Mouse (Mus musculus): ENCODE data around the gene Tjp1. TPM values are rescaled to one million over a fixed set of nuclear protein-coding genes. Genes with fewer than 3 reads are reported as not detected.

Tjp1 gene
- polyA plus RNA-seq, 1 experiment from 2014 or later = 30.7 TPM

- no peaks in the 10 kb centered on the region for H3K9me3 ChIP-seq
- ATAC-seq (ENCODE audit: low FRiP score) = no peak
- H3K4me1 ChIP-seq = no peaks in the 10 kb centered on the region
- H3K9ac ChIP-seq = no peak overlapping the region
- WGBS = 90% methylated on average over 6 of the region's 6 CpGs
- H3K27ac ChIP-seq = no peak overlapping the region
- no peak overlapping the region for H3K4me3 ChIP-seq (replicated peaks)
- no peaks in the 10 kb centered on the region for H3K27me3 ChIP-seq
- peaks cover 40% of the 10 kb centered on the region for H3K36me3 ChIP-seq (replicated peaks)
- no peak overlapping the region for H3K4me2 ChIP-seq
These were observed 230.6 kb downstream of the Tjp1 start for GRCm38 (mm10) chr7:65296675-65297589.

GRCm38 (mm10) chr7:65282886-65283285 is 244.7 kb downstream of the Tjp1 start:
- no peaks in the 10 kb centered on the region for H3K36me3 ChIP-seq (replicated peaks)
- ATAC-seq (ENCODE audit: low FRiP score) = no peak
- H3K27me3 ChIP-seq = 0 out of 2 replicates have a peak, but pooled peaks cover 5% of the 10 kb centered on the region
- H3K4me1 ChIP-seq = peaks cover 23% of the 10 kb centered on the region
- WGBS = 71% methylated on average over 16 of the region's 16 CpGs
- H3K9me3 ChIP-seq = no peaks in the 10 kb centered on the region
- H3K27ac ChIP-seq = no peak overlapping the region
- no peak overlapping the region for H3K4me3 ChIP-seq (replicated peaks)
- H3K4me2 ChIP-seq = no peak overlapping the region
- no peak overlapping the region for H3K9ac ChIP-seq

- peak; percentile 27; the same call in 1 of the 2 replicates for ATAC-seq (ENCODE audit: low FRiP score)
- WGBS = 57% methylated on average over 3 of the region's 3 CpGs
These were observed 245.6 kb downstream of the Tjp1 start for GRCm38 (mm10) chr7:65281960-65282359.

GRCm38 (mm10) chr7:65280944-65281912 is 246.4 kb downstream of the Tjp1 start:
- peaks cover 23% of the 10 kb centered on the region for H3K4me1 ChIP-seq
- no peak overlapping the region for H3K4me3 ChIP-seq (replicated peaks)
- H3K4me2 ChIP-seq = no peak overlapping the region
- ATAC-seq (ENCODE audit: low FRiP score) = peak; percentile 62
- no peaks in the 10 kb centered on the region for H3K9me3 ChIP-seq
- H3K36me3 ChIP-seq (replicated peaks) = no peaks in the 10 kb centered on the region
- peak overlapping the region; percentile 59 for H3K27ac ChIP-seq
- 56% methylated on average over 10 of the region's 10 CpGs for WGBS
- H3K9ac ChIP-seq = no peak overlapping the region
- H3K27me3 ChIP-seq = 0 out of 2 replicates have a peak, but pooled peaks cover 5% of the 10 kb centered on the region

More at GRCm38 (mm10) chr7:65281960-65282359, 245.6 kb downstream of the Tjp1 start:
- Histone ChIP-seq H3K9me3 (no peaks in the 10 kb centered on the region), H3K4me3 (replicated peaks) (no peak overlapping the region), H3K27ac (peak overlapping the region; percentile 59), H3K4me1 (peaks cover 23% of the 10 kb centered on the region), H3K4me2 (no peak overlapping the region), H3K27me3 (0 out of 2 replicates have a peak, but pooled peaks cover 5% of the 10 kb centered on the region), H3K9ac (no peak overlapping the region), H3K36me3 (replicated peaks) (no peaks in the 10 kb centered on the region)

- no peak for ATAC-seq (ENCODE audit: low FRiP score)
- 91% methylated on average over 13 of the region's 13 CpGs for WGBS
These were observed 248.3 kb downstream of the Tjp1 start for GRCm38 (mm10) chr7:65279277-65279676.

GRCm38 (mm10) chr7:65275761-65276160 is 251.8 kb downstream of the Tjp1 start:
- Histone ChIP-seq H3K27me3 (no peaks in the 10 kb centered on the region), H3K27ac (no peak overlapping the region), H3K4me2 (no peak overlapping the region), H3K36me3 (replicated peaks) (no peaks in the 10 kb centered on the region), H3K9ac (no peak overlapping the region), H3K9me3 (no peaks in the 10 kb centered on the region), H3K4me1 (no peaks in the 10 kb centered on the region), H3K4me3 (replicated peaks) (no peak overlapping the region)
- no peak for ATAC-seq (ENCODE audit: low FRiP score)
- WGBS = 85% methylated on average over 4 of the region's 4 CpGs

More at GRCm38 (mm10) chr7:65279277-65279676, 248.3 kb downstream of the Tjp1 start:
- Histone ChIP-seq H3K9me3 (no peaks in the 10 kb centered on the region), H3K27me3 (0 out of 2 replicates have a peak, but pooled peaks cover 3% of the 10 kb centered on the region), H3K4me2 (no peak overlapping the region), H3K4me1 (peaks cover 23% of the 10 kb centered on the region), H3K27ac (no peak overlapping the region), H3K4me3 (replicated peaks) (no peak overlapping the region), H3K36me3 (replicated peaks) (no peaks in the 10 kb centered on the region), H3K9ac (no peak overlapping the region)

- 87% methylated on average over 5 of the region's 5 CpGs for WGBS
- no peaks in the 10 kb centered on the region for H3K27me3 ChIP-seq
- no peak for ATAC-seq (ENCODE audit: low FRiP score)
- H3K4me2 ChIP-seq = no peak overlapping the region
- H3K9ac ChIP-seq = no peak overlapping the region
- H3K4me3 ChIP-seq (replicated peaks) = no peak overlapping the region
- no peaks in the 10 kb centered on the region for H3K36me3 ChIP-seq (replicated peaks)
- no peaks in the 10 kb centered on the region for H3K4me1 ChIP-seq
- H3K9me3 ChIP-seq = no peaks in the 10 kb centered on the region
- no peak overlapping the region for H3K27ac ChIP-seq
These were observed 253.4 kb downstream of the Tjp1 start for GRCm38 (mm10) chr7:65274216-65274615.

GRCm38 (mm10) chr7:65249656-65250055 is 277.9 kb downstream of the Tjp1 start:
- no peak overlapping the region for H3K4me3 ChIP-seq (replicated peaks)
- H3K36me3 ChIP-seq (replicated peaks) = no peaks in the 10 kb centered on the region
- H3K9ac ChIP-seq = no peak overlapping the region
- no peaks in the 10 kb centered on the region for H3K27me3 ChIP-seq
- no peaks in the 10 kb centered on the region for H3K4me1 ChIP-seq
- peaks cover under 1% of the 10 kb centered on the region; the same call in 1 of the 2 replicates for H3K9me3 ChIP-seq
- ATAC-seq (ENCODE audit: low FRiP score) = no peak
- no peak overlapping the region for H3K27ac ChIP-seq
- no peak overlapping the region for H3K4me2 ChIP-seq
- 99% methylated on average over 8 of the region's 8 CpGs for WGBS

Other genes with a start within 250 kb of the Tjp1 start
- gene Tarsl2, start 117.1 kb upstream of the Tjp1 start, polyA plus RNA-seq (2016; fragmentation: Nextera tagmentation; extraction: Ambion mirVana) = 14.4 TPM in 2 replicates
- 58.8 and 60.9 TPM in 2 replicates for gene Tm2d3, start 163.4 kb upstream of the Tjp1 start, polyA plus RNA-seq (2016; fragmentation: Nextera tagmentation; extraction: Ambion mirVana)